Comparison of ENCODE assay signal across 9 mouse cellular contexts in the genomic region with DNA sequence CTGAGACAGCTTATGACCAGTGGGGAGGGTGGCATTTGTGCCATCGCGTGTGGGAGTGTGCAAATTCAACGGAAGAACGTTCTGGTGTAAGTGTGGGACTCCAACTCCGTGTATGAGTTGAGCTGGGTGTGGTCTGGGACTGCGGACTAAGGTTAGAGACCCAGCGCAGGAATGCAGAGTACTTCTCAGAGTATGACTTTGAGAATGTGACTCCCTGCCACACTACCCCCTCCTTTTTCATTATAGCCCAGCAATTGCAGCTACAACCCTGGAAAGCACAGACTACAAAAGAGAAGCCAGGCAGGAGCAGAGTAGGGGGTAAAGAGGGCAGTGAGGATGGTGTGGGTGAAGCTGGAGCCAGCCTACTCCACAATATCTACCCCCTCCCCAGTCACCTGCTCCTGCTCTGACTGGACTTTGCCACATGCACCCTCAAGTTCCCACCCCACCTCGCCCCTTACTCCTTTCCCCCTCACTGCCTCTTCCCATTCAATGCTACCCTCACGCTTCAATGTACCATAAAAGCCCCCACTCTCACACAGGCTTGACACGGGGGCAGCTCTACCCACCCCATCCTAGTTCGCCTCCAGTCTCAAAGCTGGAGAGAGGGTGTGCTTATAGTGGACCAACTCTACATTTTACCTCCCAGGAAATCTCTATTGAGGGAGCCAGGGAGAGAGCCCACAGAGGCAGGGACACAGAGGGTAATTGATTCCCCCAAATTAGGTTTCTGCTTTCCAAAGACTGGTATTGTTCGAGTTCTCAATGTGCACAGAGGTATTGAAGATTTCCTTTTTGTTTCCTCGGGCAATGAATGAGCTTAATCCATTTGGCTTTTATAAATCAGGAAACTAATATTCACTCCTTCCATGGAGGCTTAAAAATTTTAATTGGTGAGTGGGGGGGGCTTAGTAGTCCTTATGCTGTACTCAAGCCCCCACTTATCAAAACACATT. TPM values are rescaled to one million over a fixed set of nuclear protein-coding genes. Genes with fewer than 3 reads are reported as not detected.
DNase-seq lines count a peak whose midpoint lies in the region; ATAC-seq and TF ChIP-seq lines count a peak whose summit lies in the region.
"Had no signal": no experiment of that assay in that cellular context is flagged by ENCODE, and none has a peak within 500 bp of the region (broad histone marks: within the 10 kb centered on the region; RNA-seq: fewer than 3 reads in every experiment).

No protein-coding gene starts in this region.

- intact Hi-C loops in left cerebral cortex, adult 2 months (cut with DNase I), result no loop called here

- peak overlapping the region; percentile 98 for H3K4me2 ChIP-seq in hindbrain, embryonic 16.5 days (ENCODE audit: low read length)
- H3K4me2 ChIP-seq in neural tube, embryonic 13.5 days, result peak overlapping the region; percentile 98

- WGBS in embryonic facial prominence, embryonic 10.5 days, result 8% methylated on average over 13 of the region's 13 CpGs
- WGBS in hindbrain, embryonic 16.5 days, result 6% methylated on average over 13 of the region's 13 CpGs
- 8% methylated on average over 13 of the region's 13 CpGs for whole genome bisulfite sequencing in neural tube, embryonic 13.5 days

- peak; percentile 35; the same call in 1 of the 2 replicates for ATAC-seq in hindbrain, embryonic 16.5 days
- peak; percentile 5 for ATAC-seq in neural tube, embryonic 13.5 days (ENCODE audit: low read depth)
- ATAC-seq in cerebellum, adult (ENCODE audit: insufficient number of reproducible peaks, low FRiP score, low TSS enrichment), result no peak

- H3K27me3 ChIP-seq in embryonic facial prominence, embryonic 10.5 days (replicated peaks; ENCODE audit: low read depth, poor library complexity, severe bottlenecking), result peaks cover 90% of the 10 kb centered on the region
- H3K27me3 ChIP-seq in hindbrain, embryonic 16.5 days (replicated peaks; ENCODE audit: control insufficient read depth, insufficient read depth, low read length), result 0 out of 2 replicates have a peak, but pooled peaks cover 2% of the 10 kb centered on the region
- peaks cover 95% of the 10 kb centered on the region for H3K27me3 ChIP-seq in neural tube, embryonic 13.5 days

- no peaks in the 10 kb centered on the region for H3K36me3 ChIP-seq in embryonic facial prominence, embryonic 10.5 days (replicated peaks)
- no peaks in the 10 kb centered on the region for H3K36me3 ChIP-seq in hindbrain, embryonic 16.5 days (ENCODE audit: control insufficient read depth, insufficient read depth, low read length)
- no peaks in the 10 kb centered on the region for H3K36me3 ChIP-seq in neural tube, embryonic 13.5 days

- no peak for DNase-seq in left cerebral cortex, adult 2 months (ENCODE audit: extremely low spot score in 1 of 2, low spot score in 2 of 2)
- DNase-seq in left cerebral cortex, adult 8-10 months (ENCODE audit: low spot score in 2 of 2), result no peak
- DNase-seq in embryonic facial prominence, embryonic 10.5 days (ENCODE audit: low spot score), result peak; percentile 52
- DNase-seq in adrenal gland, adult 8-10 months, result no peak
- DNase-seq in layer of hippocampus, postnatal 25 days (ENCODE audit: extremely low spot score in 1 of 2, low spot score in 1 of 2), result no peak
- DNase-seq: thymus, adult 2 months had no signal

- H3K27ac ChIP-seq in left cerebral cortex, adult 2 months, result no peak overlapping the region
- peak overlapping the region; percentile 87 for H3K27ac ChIP-seq in embryonic facial prominence, embryonic 10.5 days (replicated peaks)
- H3K27ac ChIP-seq in hindbrain, embryonic 16.5 days (ENCODE audit: low read depth, low read length), result no peak overlapping the region
- H3K27ac ChIP-seq in neural tube, embryonic 13.5 days (replicated peaks), result no peak overlapping the region

- H3K4me3 ChIP-seq in left cerebral cortex, adult 2 months, result peak overlapping the region; percentile 58
- H3K4me3 ChIP-seq in embryonic facial prominence, embryonic 10.5 days, result peak overlapping the region; percentile 78
- H3K4me3 ChIP-seq in hindbrain, embryonic 16.5 days (ENCODE audit: low read length), result peak overlapping the region; percentile 70
- peak overlapping the region; percentile 58 for H3K4me3 ChIP-seq in neural tube, embryonic 13.5 days

- H3K4me1 ChIP-seq in embryonic facial prominence, embryonic 10.5 days, result peaks cover 59% of the 10 kb centered on the region
- peaks cover 12% of the 10 kb centered on the region for H3K4me1 ChIP-seq in hindbrain, embryonic 16.5 days (ENCODE audit: control insufficient read depth, insufficient read depth, low read depth, low read length)
- H3K4me1 ChIP-seq in neural tube, embryonic 13.5 days (replicated peaks), result peaks cover 25% of the 10 kb centered on the region

- H3K9ac ChIP-seq in hindbrain, embryonic 16.5 days (ENCODE audit: low read depth, low read length), result no peak overlapping the region
- no peak overlapping the region for H3K9ac ChIP-seq in neural tube, embryonic 13.5 days

- no peaks in the 10 kb centered on the region for H3K9me3 ChIP-seq in embryonic facial prominence, embryonic 10.5 days
- no peaks in the 10 kb centered on the region for H3K9me3 ChIP-seq in hindbrain, embryonic 16.5 days (ENCODE audit: control insufficient read depth, low read length)
- no peaks in the 10 kb centered on the region for H3K9me3 ChIP-seq in neural tube, embryonic 13.5 days

- no peak for TF ChIP-seq CTCF in left cerebral cortex, adult 2 months (IDR thresholded peaks at IDR 0.05)

RNA-seq across cellular contexts. Expression of a gene that starts 0.9 kb away (rescaled TPM):
- 10 to 100 TPM; 13.7 to 15.4 TPM for total RNA-seq in left cerebral cortex, adult 2 months (2021)
- total RNA-seq in left cerebral cortex, adult 8-10 months (2022), result 10 to 100 TPM in 3 of 4 experiments, 1 to 10 TPM in 1; 9.9 to 15.0 (median 11.5) TPM
- polyA plus RNA-seq in embryonic facial prominence, embryonic 10.5 days (2016; fragmentation: Nextera tagmentation; extraction: Ambion mirVana), result 23.6 and 30.3 TPM in 2 replicates
- polyA plus RNA-seq in hindbrain, embryonic 16.5 days (2015; fragmentation: Nextera tagmentation; extraction: Ambion mirVana), result 35.6 and 48.0 TPM in 2 replicates
- 23.2 and 27.2 TPM in 2 replicates for polyA plus RNA-seq in neural tube, embryonic 13.5 days (2015; fragmentation: Nextera tagmentation; extraction: Ambion mirVana)
- 1 to 10 TPM; 4.8 to 8.5 (median 6.3) TPM for total RNA-seq in adrenal gland, adult 8-10 months (2022)
- 10 to 100 TPM; 63.2 to 72.8 TPM for total RNA-seq in layer of hippocampus, postnatal 25 days (2021)
